Mouse (Mus musculus) lung, adult 2 months (tissue): ENCODE measurements around the gene Ilf2. TPM values are rescaled to one million over a fixed set of nuclear protein-coding genes. Genes with fewer than 3 reads are reported as not detected.

ENCODE experiments used
- DNase-seq: peaks from one replicate; pipeline ENCODE4 v3.0.0; 2022
- H3K4me1 ChIP-seq: fragments of 200-500 bp; 2 replicates; pipeline ENCODE4 v1.6.1; 2011; ENCODE audit warnings: low read length; ENCODE audit not compliant: control insufficient read depth, insufficient read depth
- H3K4me3 ChIP-seq: fragments of 200-500 bp; replicated peaks from 2 replicates; pipeline ENCODE3; 2011; ENCODE audit warnings: low read depth, mild to moderate bottlenecking, control low read depth, low read length; ENCODE audit errors: extremely low read depth
- CTCF ChIP-seq: fragments of 200-500 bp; IDR thresholded peaks from 2 replicates; pipeline ENCODE4 v1.5.1; 2011; ENCODE audit warnings: mild to moderate bottlenecking, low read length, control low read depth; ENCODE audit not compliant: insufficient read depth
- POLR2A ChIP-seq: fragments of 200-500 bp; IDR thresholded peaks from 2 replicates; pipeline ENCODE4 v1.6.1; 2011; ENCODE audit warnings: low read depth, mild to moderate bottlenecking, control low read depth, low read length, borderline replicate concordance; ENCODE audit errors: extremely low read depth
- WGBS: fragments of 180-500 bp; shearing (Covaris S2); methylation state at CpG from one replicate; pipeline ENCODE4 v1.1.7; 2018; 5-methylcytosine and 5-hydroxymethylcytosine counted together
- polyA plus RNA-seq: library from polyadenylated mRNA; depleted of rRNA; stranded (reverse); fragments of >200 nt; gene quantifications from 2 replicates; pipeline ENCODE4 v1.2.3, GENCODE M21; 2012; rRNA removed

Gene Ilf2
- 13.2 and 22.3 TPM in 2 replicates for polyA plus RNA-seq

GRCm38 (mm10) chr3:90475831-90476611 is at the start of gene Ilf2:
Gene Ilf2 (plus strand): TSS chr3:90476126.
- TF ChIP-seq CTCF (peak; percentile 23; the same call in 1 of the 2 replicates), POLR2A (peak; percentile 81; the same call in 1 of the 2 replicates)
- DNase-seq, result peak; percentile 90
- Histone ChIP-seq H3K4me3 (peak within 1 kb of the TSS; percentile 80), H3K4me1 (peaks cover 5% of the 10 kb centered on the region)
- under 1% methylated on average over 45 of the region's 45 CpGs for WGBS

GRCm38 (mm10) chr3:90427574-90427973 is 48.4 kb upstream of the Ilf2 start:
- 89% methylated on average over 1 of the region's 1 CpGs for WGBS
- Histone ChIP-seq H3K4me1 (peaks cover 22% of the 10 kb centered on the region), H3K4me3 (no peak overlapping the region)
- TF ChIP-seq POLR2A (no peak), CTCF (no peak)
- no peak for DNase-seq

GRCm38 (mm10) chr3:90428186-90428585 is 47.7 kb upstream of the Ilf2 start:
- Histone ChIP-seq H3K4me3 (no peak overlapping the region), H3K4me1 (peaks cover 22% of the 10 kb centered on the region)
- DNase-seq, result no peak
- WGBS, result 61% methylated on average over 6 of the region's 6 CpGs
- TF ChIP-seq CTCF (no peak), POLR2A (no peak)

GRCm38 (mm10) chr3:90429576-90429975 is 46.4 kb upstream of the Ilf2 start:
- peaks cover 24% of the 10 kb centered on the region for H3K4me1 ChIP-seq
- no peak for TF ChIP-seq CTCF
- TF ChIP-seq POLR2A, result no peak
- 75% methylated on average over 3 of the region's 3 CpGs for WGBS
- no peak overlapping the region for H3K4me3 ChIP-seq
- DNase-seq, result no peak

GRCm38 (mm10) chr3:90432348-90432747 is 43.6 kb upstream of the Ilf2 start:
- Histone ChIP-seq H3K4me3 (peak overlapping the region; percentile 92), H3K4me1 (peaks cover 24% of the 10 kb centered on the region)
- TF ChIP-seq CTCF (no peak), POLR2A (no peak)
- DNase-seq, result no peak
- WGBS, result 7% methylated on average over 2 of the region's 2 CpGs

GRCm38 (mm10) chr3:90432811-90433219 is 43.1 kb upstream of the Ilf2 start:
- no peak for DNase-seq
- WGBS, result under 1% methylated on average over 12 of the region's 12 CpGs
- TF ChIP-seq POLR2A (no peak), CTCF (no peak)
- Histone ChIP-seq H3K4me1 (peaks cover 24% of the 10 kb centered on the region), H3K4me3 (peak overlapping the region; percentile 92)

GRCm38 (mm10) chr3:90433381-90434020 is 42.4 kb upstream of the Ilf2 start, which contains the start of gene Ints3:
Gene Ints3 (minus strand): TSS chr3:90433622.
- DNase-seq, result peak; percentile 100
- Histone ChIP-seq H3K4me3 (peak within 1 kb of the TSS; percentile 92), H3K4me1 (peaks cover 22% of the 10 kb centered on the region)
- TF ChIP-seq CTCF, result no peak
- TF ChIP-seq POLR2A, result peak; percentile 96
- under 1% methylated on average over 52 of the region's 52 CpGs for WGBS

GRCm38 (mm10) chr3:90434073-90434730 is 41.7 kb upstream of the Ilf2 start:
- 35% methylated on average over 11 of the region's 11 CpGs for WGBS

GRCm38 (mm10) chr3:90437131-90437530 is 38.8 kb upstream of the Ilf2 start:
- WGBS, result 65% methylated on average over 4 of the region's 4 CpGs
- Histone ChIP-seq H3K4me1 (peaks cover 6% of the 10 kb centered on the region), H3K4me3 (no peak overlapping the region)
- TF ChIP-seq CTCF (no peak), POLR2A (no peak)
- no peak for DNase-seq

More at GRCm38 (mm10) chr3:90434073-90434730, 41.7 kb upstream of the Ilf2 start:
- peak; percentile 40 for DNase-seq
- TF ChIP-seq POLR2A, result no peak
- TF ChIP-seq CTCF, result no peak
- Histone ChIP-seq H3K4me1 (peaks cover 20% of the 10 kb centered on the region), H3K4me3 (peak overlapping the region; percentile 87)
